Comparison of ENCODE assay signal across 8 mouse cellular contexts in genomic region chr4:120716141-120716571, GRCm38 (mm10). TPM values are rescaled to one million over a fixed set of nuclear protein-coding genes. Genes with fewer than 3 reads are reported as not detected.
DNase-seq lines count a peak whose midpoint lies in the region.

No protein-coding gene starts in this region.

- no peaks in the 10 kb centered on the region for H3K36me3 ChIP-seq in megakaryocyte, embryonic 14.5 days (replicated peaks; ENCODE audit: low read length)
- no peaks in the 10 kb centered on the region for H3K36me3 ChIP-seq in splenic B cell, adult 2 months (ENCODE audit: control insufficient read depth, insufficient read depth, low read length, poor library complexity, severe bottlenecking)

- H3K4me1 ChIP-seq in megakaryocyte, embryonic 14.5 days = peaks cover 36% of the 10 kb centered on the region

- H3K27me3 ChIP-seq in megakaryocyte, embryonic 14.5 days (replicated peaks) = peaks cover 93% of the 10 kb centered on the region
- no peaks in the 10 kb centered on the region for H3K27me3 ChIP-seq in splenic B cell, adult 2 months (ENCODE audit: control insufficient read depth, insufficient read depth, low read length, poor library complexity, severe bottlenecking)

- DNase-seq in CD4-positive helper T cell, adult 2 months (ENCODE audit: low read depth, low spot score) = peak; percentile 69
- peak; percentile 75 for DNase-seq in ES-CJ7 (ENCODE audit: low read depth, low spot score)
- peak; percentile 81 for DNase-seq in embryo, embryonic 11 days
- DNase-seq in heart, postnatal 10 days = peak; percentile 36 to 46
- DNase-seq in kidney, postnatal 25 days = peak; percentile 72 to 80
- peak; percentile 55 for DNase-seq in splenic B cell, adult 2 months (ENCODE audit: low read depth, low spot score)
- DNase-seq in left cerebral cortex, adult 11 months (ENCODE audit: low spot score) = no peak

- H3K4me3 ChIP-seq in megakaryocyte, embryonic 14.5 days (replicated peaks) = peak overlapping the region; percentile 91

- peaks cover 8% of the 10 kb centered on the region for H3K9me3 ChIP-seq in megakaryocyte, embryonic 14.5 days

- intact Hi-C loops in heart, postnatal 10 days (cut with DNase I) = no loop called here

RNA-seq across cellular contexts. Expression of gene Kcnq4, which starts 32.3 kb away (rescaled TPM):
- total RNA-seq in heart, postnatal 10 days (2021) = 1 to 10 TPM; 3.3 to 3.5 TPM
- not detected in 2 replicates for polyA plus RNA-seq in megakaryocyte, embryonic 14.5 days (2012; ENCODE audit: insufficient read depth, low replicate concordance)

RNA-seq across cellular contexts. Expression of gene Cited4, which starts 49.8 kb away (rescaled TPM):
- total RNA-seq in heart, postnatal 10 days (2021) = 10 to 100 TPM; 76.0 to 81.5 TPM
- 91.8 and 174 TPM in 2 replicates for polyA plus RNA-seq in megakaryocyte, embryonic 14.5 days (2012; ENCODE audit: insufficient read depth, low replicate concordance)
